Mouse (Mus musculus) brain, embryonic 14.5 days (tissue): ENCODE results near the gene Gtf2ird1.

Experiments used
- CTCF ChIP-seq: fragments of 200-500 bp; IDR thresholded peaks from 2 replicates; pipeline ENCODE4 v1.5.1; 2012; ENCODE audit warnings: inconsistent platforms, mild to moderate bottlenecking, moderate library complexity, borderline replicate concordance; ENCODE audit not compliant: insufficient read depth, insufficient read length; ENCODE audit errors: extremely low read depth
- POLR2A ChIP-seq: fragments of 200-500 bp; IDR thresholded peaks from 2 replicates; pipeline ENCODE4 v1.6.1; 2012; ENCODE audit warnings: mild to moderate bottlenecking, inconsistent platforms, borderline replicate concordance; ENCODE audit not compliant: poor library complexity, insufficient read depth, insufficient read length, severe bottlenecking; ENCODE audit errors: extremely low read depth

DNA sequence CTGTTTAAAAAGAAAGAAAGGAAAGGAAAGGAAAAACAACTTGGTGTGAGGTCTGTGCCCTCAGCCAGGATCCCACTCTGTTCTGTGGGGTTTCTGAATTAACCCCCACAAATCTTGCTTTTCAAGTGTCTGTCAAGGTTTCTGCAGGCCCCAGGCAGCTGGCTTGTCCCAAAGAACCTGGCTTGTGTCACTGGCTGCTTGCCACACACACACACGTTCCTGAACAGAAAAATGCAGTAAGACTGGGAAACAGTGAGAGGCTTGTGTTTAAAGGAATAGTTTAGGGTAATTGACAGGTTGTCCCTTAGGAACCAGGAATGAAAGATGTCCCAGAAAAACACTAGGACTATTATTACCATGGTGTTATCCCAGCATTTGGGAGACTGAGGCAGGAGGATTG lies 2.9 kb downstream of the Gtf2ird1 start:
- TF ChIP-seq CTCF (no peak), POLR2A (no peak)
